Mouse (Mus musculus): ENCODE results near the gene Sec31b. TPM values are rescaled to one million over a fixed set of nuclear protein-coding genes. Genes with fewer than 3 reads are reported as not detected.
A peak's percentile ranks its signal among the peaks of the same experiment; 100 is the strongest.

Sec31b gene
- total RNA-seq, 2 experiments from 2014 or later = 6.5 to 9.2 TPM

DNA sequence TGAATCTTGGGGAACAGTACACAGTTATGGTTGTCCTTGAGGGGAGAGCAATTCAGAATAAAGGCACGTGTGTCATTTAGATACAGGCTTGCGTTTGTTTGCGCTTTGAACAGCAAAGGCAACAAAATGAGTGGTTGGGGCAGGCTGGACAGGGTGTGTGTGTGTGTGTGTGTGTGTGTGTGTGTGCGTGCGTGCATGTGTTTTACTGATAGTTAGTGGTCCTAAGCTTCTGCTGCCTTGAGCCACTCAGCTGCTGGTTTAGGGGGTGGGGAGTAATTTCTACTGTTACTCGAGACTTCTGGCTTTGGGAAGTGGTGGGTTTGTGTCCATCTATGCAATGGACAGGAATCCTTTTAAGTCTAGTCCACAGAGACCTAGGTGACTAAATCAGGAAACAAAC, 46.7 kb downstream of the Sec31b start:
- intact Hi-C loops (cut with DNase I; ENCODE audit: low total_unique reads) = no loop called here
- no peak for DNase-seq

DNA sequence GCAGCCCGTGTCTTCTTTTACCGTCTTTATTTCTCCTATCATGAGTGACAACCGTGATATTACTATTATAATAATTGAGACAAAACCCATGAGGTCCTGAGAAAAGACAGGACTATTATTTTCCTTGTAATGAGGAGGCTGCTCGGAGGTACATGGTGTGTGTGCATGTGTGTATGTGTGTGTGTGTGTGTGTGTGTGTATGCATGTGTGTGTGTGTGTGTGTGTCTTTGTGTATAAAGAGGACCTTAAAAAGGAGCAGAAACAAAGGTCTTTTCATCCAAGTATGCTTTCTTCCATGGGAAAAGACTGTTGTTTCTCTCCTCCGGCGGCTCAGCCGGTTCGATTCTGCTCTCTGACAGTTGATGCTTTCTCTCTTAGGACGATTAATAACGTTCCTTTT, 48.7 kb downstream of the Sec31b start:
- intact Hi-C loops (cut with DNase I; ENCODE audit: low total_unique reads) = no loop called here
- no peak for DNase-seq

DNA sequence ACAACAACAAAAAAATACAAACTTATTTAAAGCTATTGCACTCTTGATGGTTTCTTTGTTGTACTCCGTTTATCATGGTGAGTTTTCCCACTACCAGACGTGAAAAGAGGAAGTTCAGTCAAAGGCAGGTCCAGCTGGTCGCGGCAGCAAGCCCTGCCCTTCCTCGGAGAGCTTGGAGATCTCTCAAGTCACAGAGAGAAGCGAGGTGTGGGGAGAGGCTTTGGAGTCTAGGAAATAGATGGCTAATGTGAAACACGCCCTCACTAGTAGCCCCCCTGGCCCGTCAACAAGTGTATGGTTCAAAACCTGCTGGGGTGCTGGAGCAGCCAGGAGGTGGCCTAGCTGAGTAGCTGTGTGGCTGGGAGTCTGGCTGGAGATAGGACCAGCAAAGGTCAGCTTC, 49.2 kb downstream of the Sec31b start:
- no peak for DNase-seq
- intact Hi-C loops (cut with DNase I; ENCODE audit: low total_unique reads) = no loop called here

DNA sequence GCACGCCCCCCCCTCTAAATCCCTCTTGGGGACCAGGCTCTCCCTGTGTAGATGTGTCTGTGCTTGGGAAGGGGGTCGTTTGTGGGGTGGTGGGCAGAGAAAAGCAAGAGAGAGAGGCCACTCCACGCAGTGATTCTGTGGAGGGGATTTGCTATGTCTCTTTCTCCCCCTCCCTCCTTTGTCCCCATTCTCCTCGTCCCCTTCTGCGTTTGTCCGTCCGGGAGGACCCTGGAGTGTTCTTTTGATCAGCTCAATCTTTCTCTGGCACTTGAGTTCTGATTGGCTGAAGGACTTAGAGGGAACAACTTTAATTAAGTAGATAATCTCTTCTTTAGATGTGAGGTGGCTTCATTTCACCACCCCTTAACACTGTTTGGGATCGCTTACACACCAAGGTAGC, 52.5 kb downstream of the Sec31b start, which contains the start of gene Wnt8b:
Gene Wnt8b, plus strand, starts transcription at position 345 of the 400 bp plus-strand sequence.
- intact Hi-C loops (cut with DNase I; ENCODE audit: low total_unique reads) = no loop called here
- DNase-seq = no peak

DNA sequence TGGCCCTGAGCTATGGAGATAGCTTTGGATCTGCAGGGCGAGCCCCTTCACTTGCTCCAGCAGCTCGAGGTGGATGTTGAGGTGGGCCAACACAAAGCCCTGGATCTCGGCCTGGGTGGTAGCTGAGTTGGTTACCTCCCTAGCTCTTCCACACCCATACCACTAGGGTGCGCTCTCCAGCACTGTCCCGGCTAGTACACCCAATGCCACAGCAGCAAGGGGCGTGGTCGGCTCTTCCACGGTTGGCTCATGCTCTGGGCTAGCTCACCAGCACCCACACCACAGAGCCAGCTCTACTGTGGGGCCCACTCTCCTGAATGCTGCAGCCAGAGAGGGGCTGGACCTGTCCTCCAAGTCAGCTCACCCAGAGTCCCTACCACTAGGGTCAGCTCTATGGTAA, 58.4 kb downstream of the Sec31b start:
- intact Hi-C loops (cut with DNase I; ENCODE audit: low total_unique reads) = loop anchor here (5.0 kb wide), 1 partner anchor 45 kb away; no protein-coding TSS in a partner anchor
- peak; percentile 54 for DNase-seq

DNA sequence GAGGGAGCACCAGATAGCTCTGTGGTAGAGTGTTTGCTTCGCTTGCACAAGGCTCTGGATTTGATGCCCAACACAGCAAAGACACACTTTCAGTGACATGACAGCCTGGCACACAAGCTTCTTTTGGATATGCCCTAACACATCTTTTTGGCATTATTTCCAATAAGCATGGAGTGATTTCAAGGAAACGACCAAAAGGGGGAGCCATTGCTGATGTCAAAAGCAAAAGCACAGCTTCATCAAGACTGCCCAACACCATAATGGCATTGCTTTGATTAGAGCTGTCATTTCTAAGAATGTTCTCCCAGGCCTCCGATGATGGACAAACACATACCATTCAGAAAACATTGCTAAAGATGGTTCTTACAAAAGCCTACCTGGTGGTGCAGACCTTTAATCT, 69.1 kb downstream of the Sec31b start:
- intact Hi-C loops (cut with DNase I; ENCODE audit: low total_unique reads) = no loop called here
- no peak for DNase-seq

DNA sequence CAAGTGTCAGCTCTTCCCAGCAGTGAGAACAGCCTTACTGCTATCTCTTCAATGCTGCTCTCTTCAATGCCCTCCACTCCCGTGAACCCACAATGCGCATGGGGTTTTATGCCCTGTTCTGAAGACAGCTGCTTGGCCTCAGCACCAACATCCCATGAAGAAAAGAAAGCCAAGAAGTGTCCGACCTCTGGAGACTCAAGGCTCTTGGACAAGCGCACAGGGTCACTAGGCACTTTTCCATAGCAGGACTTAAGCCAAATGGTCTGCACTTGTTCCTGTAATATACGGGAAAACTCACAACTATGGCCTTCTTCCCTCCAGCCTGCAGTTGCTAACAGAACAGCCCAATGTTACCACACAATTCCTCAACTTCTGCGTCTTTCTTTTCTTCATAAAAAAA, 70.4 kb downstream of the Sec31b start:
- DNase-seq = no peak
- intact Hi-C loops (cut with DNase I; ENCODE audit: low total_unique reads) = no loop called here

DNA sequence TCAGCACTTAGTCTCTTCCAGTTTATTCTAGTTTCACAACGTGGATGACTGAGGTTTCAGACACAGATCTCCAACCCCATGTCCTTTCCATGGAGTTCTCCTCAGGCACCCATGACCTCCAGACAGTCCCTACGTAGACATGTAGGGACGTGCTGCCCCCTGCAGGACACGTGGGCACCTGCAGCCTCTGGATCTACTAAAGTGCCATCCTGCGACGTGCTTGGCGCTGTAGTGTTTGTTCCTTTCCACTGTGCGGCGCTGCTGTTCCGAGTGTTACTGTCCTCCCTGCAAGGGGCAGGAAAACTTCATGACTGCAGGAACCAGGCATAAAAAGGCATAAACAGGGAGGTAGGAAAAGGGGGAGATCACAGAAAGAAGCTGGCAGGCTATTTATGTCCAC, 71.5 kb downstream of the Sec31b start:
- intact Hi-C loops (cut with DNase I; ENCODE audit: low total_unique reads) = no loop called here
- DNase-seq = peak; percentile 85

Other genes with a start within 250 kb of the Sec31b start
- gene Scd4, start 212.8 kb downstream of the Sec31b start, total RNA-seq (2021) = under 1 TPM; 0.24 to 0.29 TPM
- 10 to 100 TPM; 12.8 to 37.3 TPM for gene Scd1, start 138.0 kb downstream of the Sec31b start, total RNA-seq (2021)
- not detected for gene Wnt8b, start 52.4 kb downstream of the Sec31b start, total RNA-seq (2021)
- not detected for gene Gm20538, start 7.0 kb upstream of the Sec31b start, total RNA-seq (2021)
- 100 to 1,000 TPM; 768 to 897 TPM for gene Ndufb8, start 9.6 kb upstream of the Sec31b start, total RNA-seq (2021)
- gene Hif1an, start 17.0 kb upstream of the Sec31b start, total RNA-seq (2021) = 10 to 100 TPM; 80.1 to 84.0 TPM
- gene Pax2, start 210.2 kb upstream of the Sec31b start, total RNA-seq (2021) = not detected